Mouse (Mus musculus): ENCODE measurements at regions not wholly inside any gene's neighbourhood (a gene's known extent, or its start where the extent isn't known, plus 50 kb on each side); places are given as distances from the start of the nearest gene placed in this dataset.

GRCm38 (mm10) chr5:74943737-74944403 is 100.7 kb downstream of the Chic2 start:
- peak; percentile 91 for DNase-seq

GRCm38 (mm10) chr5:74941426-74941825 is 103.1 kb downstream of the Chic2 start:
- DNase-seq: peak; percentile 86

GRCm38 (mm10) chr5:74937416-74937940 is 107.1 kb downstream of the Chic2 start:
- peak; percentile 33 for DNase-seq

- DNase-seq: no peak
Observed at GRCm38 (mm10) chr5:74936087-74936486, 108.5 kb downstream of the Chic2 start.

- no peak for DNase-seq
Observed at GRCm38 (mm10) chr5:74935676-74936075, 108.9 kb downstream of the Chic2 start.

DNA sequence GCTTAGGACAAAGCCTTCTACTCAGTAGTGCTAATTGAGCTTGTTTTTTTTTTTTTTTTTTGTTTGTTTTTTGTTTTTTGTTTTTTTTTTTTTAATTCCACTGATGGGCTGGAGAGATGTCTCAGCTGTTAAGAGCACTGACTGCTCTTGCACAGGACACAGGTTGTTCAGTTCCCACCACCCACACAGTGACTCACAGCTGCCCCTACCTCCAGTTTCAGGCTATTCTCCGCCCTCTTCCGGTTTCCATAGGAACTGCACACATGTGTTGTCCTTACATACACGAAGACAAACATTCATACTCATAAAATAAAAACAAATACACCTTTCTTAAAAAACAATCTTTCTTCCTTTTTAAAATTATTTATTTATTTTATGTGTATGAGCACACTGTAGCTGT is 111.3 kb downstream of the Chic2 start:
- DNase-seq: no peak

DNA sequence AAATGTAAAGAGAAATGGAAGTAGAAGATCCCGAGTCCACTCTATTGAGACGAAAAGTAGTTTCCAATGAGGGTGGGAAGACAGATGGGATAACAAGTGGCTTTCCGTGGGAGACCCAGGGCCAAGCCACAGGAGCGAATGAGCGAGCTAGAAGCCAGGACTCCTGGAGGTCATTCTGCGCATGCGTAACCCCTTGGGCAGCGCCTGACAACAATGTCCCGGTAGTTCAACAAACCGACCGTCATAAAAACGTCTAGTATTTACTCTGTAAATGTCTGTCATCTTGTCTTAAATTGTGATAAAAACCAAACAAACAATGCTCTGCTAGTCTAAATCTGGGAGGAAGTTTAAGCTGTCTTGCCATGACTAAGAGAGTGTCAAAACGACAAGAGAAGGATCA is 112.4 kb downstream of the Chic2 start:
- DNase-seq: peak; percentile 26

DNA sequence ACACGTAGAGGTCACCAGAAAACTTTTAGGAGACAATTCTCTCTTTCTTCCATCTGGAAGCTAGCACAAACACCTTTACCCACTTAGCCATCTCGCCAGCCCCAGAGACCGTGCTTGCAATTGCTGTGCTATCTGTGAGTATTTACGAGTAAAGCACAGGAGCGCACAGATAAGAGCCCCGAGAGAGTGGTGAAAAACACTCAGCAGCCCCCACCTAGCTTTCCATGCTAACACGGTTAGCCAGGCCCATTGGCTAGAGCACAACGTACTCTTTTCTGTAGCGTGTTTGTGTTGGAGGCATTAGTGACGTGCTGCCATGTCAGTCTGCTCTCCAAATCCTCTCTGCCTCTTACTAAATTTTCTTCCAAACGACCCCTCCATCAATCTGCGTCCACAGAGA is 112.8 kb downstream of the Chic2 start:
- DNase-seq: no peak

DNA sequence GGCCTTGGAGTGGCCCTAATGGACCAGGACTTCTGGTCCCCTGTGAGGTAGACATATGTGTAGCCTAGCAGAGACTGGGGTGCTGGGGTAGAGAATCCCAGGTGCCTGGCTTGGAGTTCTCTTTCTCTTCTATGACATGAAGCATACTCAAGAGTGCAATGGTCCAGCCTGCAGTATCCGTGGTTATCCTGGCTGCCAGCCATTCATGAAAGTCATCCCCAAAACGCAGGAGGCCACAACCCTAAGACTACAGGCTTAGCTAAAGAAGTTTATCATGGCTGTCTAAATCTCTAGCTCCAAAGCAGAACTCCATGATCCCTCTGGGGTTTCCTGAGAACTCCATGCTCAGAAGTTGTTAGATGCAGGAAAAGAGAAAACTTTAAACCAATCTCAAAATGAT is 117.0 kb downstream of the Chic2 start:
- no peak for DNase-seq

- DNase-seq: no peak
Observed at GRCm38 (mm10) chr5:74925769-74926168, 118.8 kb downstream of the Chic2 start.

- no peak for DNase-seq
Observed at GRCm38 (mm10) chr5:74924031-74924533, 120.5 kb downstream of the Chic2 start.

DNA sequence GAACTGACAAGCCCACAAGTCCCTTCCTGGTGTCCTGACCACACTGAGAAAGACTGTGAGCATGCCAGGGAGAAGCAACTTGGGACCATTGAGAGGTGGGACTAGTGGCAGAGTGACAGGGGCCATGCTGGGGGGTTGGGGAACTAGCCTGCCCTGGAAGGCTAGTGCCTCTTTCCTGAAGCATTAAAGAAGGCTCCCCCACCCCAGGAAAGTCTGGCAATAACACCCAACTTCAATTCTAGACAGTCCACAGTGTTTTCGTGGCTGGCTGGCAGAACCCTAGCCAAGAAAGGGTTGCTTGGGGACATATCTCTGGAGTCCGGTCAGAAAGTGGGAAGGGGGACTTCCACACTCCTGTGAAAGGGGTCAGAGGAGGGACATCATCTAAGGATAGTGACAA is 121.2 kb downstream of the Chic2 start:
- no peak for DNase-seq

- no peak for DNase-seq
Observed at GRCm38 (mm10) chr5:74922881-74923280, 121.7 kb downstream of the Chic2 start.

DNA sequence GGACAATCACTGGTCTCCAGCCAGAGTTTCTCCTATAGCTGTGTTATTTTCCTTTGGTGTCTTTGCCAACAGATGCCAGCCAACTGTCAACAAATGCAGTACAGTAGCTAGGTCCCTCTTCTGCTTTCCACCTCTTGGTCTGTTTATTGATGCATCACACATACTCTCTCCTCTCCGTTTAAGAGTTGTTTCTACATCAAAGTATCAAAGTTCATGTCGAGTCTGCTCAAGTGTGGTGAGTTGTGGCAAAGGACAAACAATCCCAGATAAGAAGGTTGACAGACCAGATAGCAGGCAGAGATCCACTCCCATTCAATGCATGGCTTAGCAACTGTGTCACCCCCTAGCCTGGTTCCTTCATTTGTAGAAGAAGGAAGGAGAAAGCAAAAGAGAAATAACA is 123.6 kb downstream of the Chic2 start:
- DNase-seq: no peak

DNA sequence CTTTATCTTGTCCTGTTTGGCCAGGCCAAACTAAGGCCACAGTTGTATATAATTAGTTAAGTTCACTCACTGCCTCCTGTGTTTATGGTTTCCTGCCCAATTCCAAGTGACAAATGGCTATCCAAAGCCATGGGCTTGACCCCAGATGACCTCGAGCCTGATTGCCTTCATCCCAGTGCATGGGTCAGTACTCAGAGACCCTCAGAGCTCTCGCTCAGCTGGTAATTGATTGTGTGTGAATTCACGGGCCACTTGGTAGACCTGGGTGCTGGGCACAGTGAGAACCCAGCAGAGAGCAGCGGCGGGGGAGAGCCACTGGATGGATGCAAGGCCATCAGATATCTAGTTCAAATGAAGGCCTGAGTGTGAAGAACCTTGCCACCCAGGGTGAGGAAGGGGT is 124.1 kb downstream of the Chic2 start:
- peak; percentile 56 for DNase-seq

GRCm38 (mm10) chr5:74905504-74906061 is 139.0 kb downstream of the Chic2 start:
- peak; percentile 68 for DNase-seq

DNA sequence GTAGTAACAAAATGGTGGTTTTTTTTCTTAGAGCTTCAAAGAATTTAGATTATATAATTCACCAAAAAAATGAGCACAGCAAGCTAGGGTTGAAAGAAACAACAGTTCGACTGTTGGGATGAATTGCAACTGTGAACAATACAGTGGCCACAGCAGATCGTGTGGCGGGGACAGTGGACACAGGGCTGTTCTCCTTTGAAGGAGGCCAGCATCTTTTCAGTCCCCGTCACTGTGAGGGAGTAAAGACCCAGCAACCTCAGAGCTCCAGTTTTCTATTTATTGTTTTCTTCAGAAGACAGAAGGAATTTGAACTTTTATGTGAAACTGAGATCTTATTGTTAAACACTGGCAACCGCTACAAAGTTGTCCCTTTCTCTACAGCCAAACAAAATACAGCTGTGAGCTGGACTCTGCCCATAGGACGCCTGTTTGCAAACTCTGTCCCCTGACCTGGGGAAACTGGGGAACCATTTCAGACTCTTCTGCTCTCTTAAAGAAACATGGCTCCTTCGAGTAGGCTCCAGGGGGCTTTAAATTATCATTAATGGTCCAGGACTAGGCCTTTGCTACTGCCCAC is 139.6 kb downstream of the Chic2 start:
- no peak for DNase-seq

DNA sequence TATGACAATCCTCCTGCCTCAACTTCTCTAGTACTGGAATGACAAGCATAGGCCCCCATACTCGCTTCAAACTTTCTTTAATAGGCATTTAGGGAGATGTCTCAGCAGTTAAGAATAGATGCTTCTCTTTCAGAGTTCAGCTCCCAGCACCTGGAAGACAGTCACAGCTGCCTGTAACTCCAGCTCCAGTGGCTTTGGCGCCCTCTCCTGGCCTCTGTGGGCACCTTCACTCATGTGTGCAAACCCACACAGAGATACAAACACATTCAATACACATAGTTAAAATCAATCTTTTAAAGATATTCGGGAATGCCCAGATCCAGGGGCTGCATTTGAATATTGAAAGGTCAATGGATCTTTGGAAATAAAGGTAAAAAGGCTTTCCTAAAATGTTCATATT is 140.2 kb downstream of the Chic2 start:
- no peak for DNase-seq

- no peak for DNase-seq
Observed at GRCm38 (mm10) chr5:74903711-74904110, 140.9 kb downstream of the Chic2 start.

DNA sequence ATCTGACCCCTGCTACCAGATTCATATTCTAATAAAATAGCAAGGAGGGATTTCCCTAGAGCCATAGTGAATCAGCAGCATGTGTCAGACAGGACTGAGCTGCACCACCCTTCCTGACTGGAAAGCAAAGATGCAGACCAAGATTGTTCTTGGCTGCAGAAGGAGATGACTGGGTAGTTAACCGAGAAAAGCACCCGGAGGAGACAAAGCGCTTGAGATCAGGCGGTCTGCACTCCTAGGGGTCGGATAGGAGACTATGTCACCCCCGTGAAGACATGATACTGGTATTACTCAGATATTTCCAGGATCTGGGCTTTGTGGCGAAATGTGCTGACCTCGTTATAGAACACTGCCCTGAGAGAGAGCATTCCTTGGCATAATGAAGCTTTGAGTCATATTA is 147.4 kb downstream of the Chic2 start:
- DNase-seq: no peak

DNA sequence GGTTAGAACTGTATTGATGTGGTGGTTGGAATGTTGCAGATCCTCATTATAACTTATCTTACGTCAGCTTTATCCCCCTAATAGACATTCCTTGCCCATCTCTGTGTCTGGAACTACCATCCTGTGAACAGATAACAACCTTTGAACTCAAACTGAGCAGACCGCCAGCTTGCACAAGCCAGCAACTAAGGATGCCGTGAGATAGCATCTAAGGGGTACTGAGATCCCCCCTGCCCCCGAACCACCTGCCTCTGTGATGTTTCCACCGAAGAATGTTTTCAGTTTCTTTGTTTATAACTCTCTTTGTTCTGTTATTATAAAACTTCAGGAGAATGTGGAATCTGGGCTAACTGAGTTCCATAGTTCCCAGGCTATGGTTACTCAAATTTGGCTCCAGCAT is 151.3 kb downstream of the Chic2 start:
- DNase-seq: no peak

DNA sequence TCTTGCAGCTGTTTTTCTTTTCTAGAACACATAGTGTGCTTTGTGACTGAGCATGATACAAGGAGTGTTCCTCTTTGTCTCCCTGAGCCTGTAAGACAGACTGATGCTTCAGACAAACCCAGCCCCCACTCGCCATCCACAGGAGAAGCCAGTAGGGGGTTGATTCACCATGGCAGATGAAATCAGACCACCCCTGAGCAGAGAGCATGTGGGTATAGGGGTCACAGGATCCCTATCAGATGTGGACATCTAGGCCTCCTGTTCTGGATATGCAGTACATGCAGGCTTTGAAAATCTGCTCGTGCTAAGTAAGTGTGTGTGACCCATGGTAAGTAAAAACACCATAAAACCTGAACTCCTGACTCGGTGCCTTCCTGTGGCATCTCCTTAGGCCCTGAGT is 153.0 kb downstream of the Chic2 start:
- DNase-seq: peak; percentile 44

DNA sequence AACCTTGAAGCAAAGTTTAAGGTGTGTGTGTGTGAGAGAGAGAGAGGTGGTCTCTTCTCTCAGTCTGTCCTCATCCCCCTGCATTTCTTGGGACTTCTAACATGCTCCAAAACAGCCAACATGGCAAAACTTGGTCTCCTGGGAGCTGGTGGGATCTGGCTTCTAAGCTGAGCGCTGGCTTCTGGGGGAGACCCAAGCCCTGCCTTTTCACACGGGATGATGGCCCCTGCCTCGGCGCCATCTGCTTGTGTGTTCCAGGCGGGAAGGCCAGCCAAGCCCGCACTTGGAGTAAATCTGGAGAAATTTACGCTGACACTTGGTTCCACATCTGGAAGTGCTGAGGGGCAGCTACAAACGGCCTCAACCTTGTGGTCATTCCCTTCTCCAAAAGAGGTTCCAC is 155.6 kb downstream of the Chic2 start:
- DNase-seq: peak; percentile 44

DNA sequence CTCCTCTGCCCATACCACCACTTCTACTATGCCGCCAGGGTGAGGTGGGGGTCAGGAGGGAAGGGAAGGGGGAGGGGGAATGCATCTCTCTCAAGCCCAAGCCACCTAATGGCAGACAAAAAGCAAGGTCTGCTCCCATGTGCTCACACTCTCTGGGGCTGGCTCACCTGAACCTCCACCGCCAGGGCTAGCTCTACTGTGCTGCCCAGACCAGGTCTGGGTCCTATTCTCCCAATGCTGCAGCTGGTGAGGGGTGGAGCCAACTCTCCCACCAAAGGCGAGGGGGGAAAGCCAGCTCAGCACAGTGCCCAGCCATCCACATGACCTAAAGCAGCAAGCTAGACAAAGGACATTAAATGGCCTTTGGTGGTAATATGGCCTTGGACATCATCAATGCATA is 158.6 kb downstream of the Chic2 start:
- DNase-seq: no peak
